Mouse (Mus musculus): Measurements from ENCODE around the gene Sema4d. TPM values are rescaled to one million over a fixed set of nuclear protein-coding genes. Genes with fewer than 3 reads are reported as not detected.

The Sema4d gene
- polyA plus RNA-seq, 1 experiment from 2014 or later: 7.1 TPM

- Histone ChIP-seq H3K9me3 (no peaks in the 10 kb centered on the region), H3K4me1 (peaks cover 12% of the 10 kb centered on the region), H3K4me2 (replicated peaks) (no peak overlapping the region; the same call in 1 of the 2 replicates), H3K36me3 (peaks cover 52% of the 10 kb centered on the region), H3K9ac (no peak overlapping the region), H3K4me3 (no peak overlapping the region), H3K27me3 (no peaks in the 10 kb centered on the region), H3K27ac (no peak overlapping the region)
- no peak for ATAC-seq (ENCODE audit: insufficient number of reproducible peaks, insufficient read depth, low FRiP score, low TSS enrichment)
- WGBS: 92% methylated on average over 6 of the region's 6 CpGs
Observed at GRCm38 (mm10) chr13:51653159-51653558, 140.4 kb downstream of the Sema4d start.

- under 1% methylated on average over 69 of the region's 69 CpGs for WGBS
- ATAC-seq (ENCODE audit: insufficient number of reproducible peaks, insufficient read depth, low FRiP score, low TSS enrichment): peak; percentile 85
- H3K4me1 ChIP-seq: peaks cover 28% of the 10 kb centered on the region
- H3K27me3 ChIP-seq: no peaks in the 10 kb centered on the region
- H3K4me2 ChIP-seq (replicated peaks): peak within 1 kb of the TSS; percentile 82
- H3K4me3 ChIP-seq: peak within 1 kb of the TSS; percentile 66
- H3K9me3 ChIP-seq: no peaks in the 10 kb centered on the region
- peak within 1 kb of the TSS; percentile 74 for H3K9ac ChIP-seq
- peaks cover 36% of the 10 kb centered on the region for H3K36me3 ChIP-seq
- peak within 1 kb of the TSS; percentile 83 for H3K27ac ChIP-seq
Observed at GRCm38 (mm10) chr13:51651408-51652064, 142.0 kb downstream of the Sema4d start, which contains the start of gene Secisbp2. Gene Secisbp2 (plus strand): TSS chr13:51651697.

GRCm38 (mm10) chr13:51649740-51650139 is 143.8 kb downstream of the Sema4d start:
- Histone ChIP-seq H3K9me3 (no peaks in the 10 kb centered on the region), H3K4me3 (no peak overlapping the region), H3K4me1 (peaks cover 29% of the 10 kb centered on the region), H3K27ac (no peak overlapping the region), H3K27me3 (no peaks in the 10 kb centered on the region), H3K36me3 (peaks cover 18% of the 10 kb centered on the region), H3K9ac (no peak overlapping the region), H3K4me2 (replicated peaks) (no peak overlapping the region)
- ATAC-seq (ENCODE audit: insufficient number of reproducible peaks, insufficient read depth, low FRiP score, low TSS enrichment): no peak
- WGBS: 32% methylated on average over 1 of the region's 1 CpGs

GRCm38 (mm10) chr13:51648237-51648636 is 145.3 kb downstream of the Sema4d start:
- Histone ChIP-seq H3K36me3 (peaks cover 5% of the 10 kb centered on the region; the same call in 1 of the 2 replicates), H3K4me3 (no peak overlapping the region), H3K9me3 (no peaks in the 10 kb centered on the region), H3K27me3 (no peaks in the 10 kb centered on the region), H3K27ac (no peak overlapping the region), H3K4me1 (peaks cover 29% of the 10 kb centered on the region), H3K4me2 (replicated peaks) (peak overlapping the region; percentile 72; the same call in 1 of the 2 replicates), H3K9ac (no peak overlapping the region)
- no peak for ATAC-seq (ENCODE audit: insufficient number of reproducible peaks, insufficient read depth, low FRiP score, low TSS enrichment)
- 85% methylated on average over 4 of the region's 4 CpGs for WGBS

GRCm38 (mm10) chr13:51647770-51648169 is 145.8 kb downstream of the Sema4d start:
- H3K36me3 ChIP-seq: peaks cover under 1% of the 10 kb centered on the region; the same call in 1 of the 2 replicates
- H3K27ac ChIP-seq: no peak overlapping the region
- no peak overlapping the region for H3K4me3 ChIP-seq
- H3K27me3 ChIP-seq: no peaks in the 10 kb centered on the region
- 92% methylated on average over 3 of the region's 3 CpGs for WGBS
- no peaks in the 10 kb centered on the region for H3K9me3 ChIP-seq
- no peak overlapping the region for H3K9ac ChIP-seq
- no peak for ATAC-seq (ENCODE audit: insufficient number of reproducible peaks, insufficient read depth, low FRiP score, low TSS enrichment)
- peak overlapping the region; percentile 72 for H3K4me2 ChIP-seq (replicated peaks)
- peaks cover 29% of the 10 kb centered on the region for H3K4me1 ChIP-seq

- Histone ChIP-seq H3K27me3 (no peaks in the 10 kb centered on the region), H3K9ac (peak overlapping the region; percentile 41), H3K4me3 (peak overlapping the region; percentile 89), H3K9me3 (no peaks in the 10 kb centered on the region), H3K4me1 (peaks cover 29% of the 10 kb centered on the region), H3K27ac (no peak overlapping the region), H3K36me3 (no peaks in the 10 kb centered on the region), H3K4me2 (replicated peaks) (peak overlapping the region; percentile 72)
- 25% methylated on average over 3 of the region's 3 CpGs for WGBS
- ATAC-seq (ENCODE audit: insufficient number of reproducible peaks, insufficient read depth, low FRiP score, low TSS enrichment): no peak
Observed at GRCm38 (mm10) chr13:51646362-51647027, 147.1 kb downstream of the Sema4d start.

- under 1% methylated on average over 7 of the region's 7 CpGs for WGBS
- H3K9ac ChIP-seq: peak overlapping the region; percentile 87
- H3K4me1 ChIP-seq: peaks cover 23% of the 10 kb centered on the region
- no peaks in the 10 kb centered on the region for H3K27me3 ChIP-seq
- ATAC-seq (ENCODE audit: insufficient number of reproducible peaks, insufficient read depth, low FRiP score, low TSS enrichment): no peak
- H3K27ac ChIP-seq: peak overlapping the region; percentile 75
- H3K9me3 ChIP-seq: no peaks in the 10 kb centered on the region
- no peaks in the 10 kb centered on the region for H3K36me3 ChIP-seq
- peak overlapping the region; percentile 72 for H3K4me2 ChIP-seq (replicated peaks)
- H3K4me3 ChIP-seq: peak overlapping the region; percentile 89
Observed at GRCm38 (mm10) chr13:51645872-51646271, 147.7 kb downstream of the Sema4d start.

GRCm38 (mm10) chr13:51644829-51645789 is 148.4 kb downstream of the Sema4d start, which contains the start of gene Cks2:
Gene Cks2 (plus strand): TSS chr13:51645232.
- H3K4me3 ChIP-seq: peak within 1 kb of the TSS; percentile 89
- H3K36me3 ChIP-seq: no peaks in the 10 kb centered on the region
- peaks cover 21% of the 10 kb centered on the region for H3K4me1 ChIP-seq
- peak within 1 kb of the TSS; percentile 72 for H3K4me2 ChIP-seq (replicated peaks)
- ATAC-seq (ENCODE audit: insufficient number of reproducible peaks, insufficient read depth, low FRiP score, low TSS enrichment): peak; percentile 95
- WGBS: under 1% methylated on average over 83 of the region's 83 CpGs
- H3K9me3 ChIP-seq: no peaks in the 10 kb centered on the region
- H3K27ac ChIP-seq: peak within 1 kb of the TSS; percentile 75
- H3K27me3 ChIP-seq: no peaks in the 10 kb centered on the region
- peak within 1 kb of the TSS; percentile 87 for H3K9ac ChIP-seq

GRCm38 (mm10) chr13:51643924-51644828 is 149.4 kb downstream of the Sema4d start:
- Histone ChIP-seq H3K4me1 (peaks cover 21% of the 10 kb centered on the region), H3K36me3 (no peaks in the 10 kb centered on the region), H3K9ac (0 out of 2 replicates have a peak overlapping the region, but pooled peaks have one; percentile 16), H3K9me3 (no peaks in the 10 kb centered on the region), H3K27ac (peak overlapping the region; percentile 56; the same call in 1 of the 2 replicates), H3K4me3 (peak overlapping the region; percentile 89), H3K27me3 (no peaks in the 10 kb centered on the region), H3K4me2 (replicated peaks) (peak overlapping the region; percentile 50)
- 46% methylated on average over 20 of the region's 20 CpGs for WGBS
- no peak for ATAC-seq (ENCODE audit: insufficient number of reproducible peaks, insufficient read depth, low FRiP score, low TSS enrichment)

GRCm38 (mm10) chr13:51642171-51642778 is 151.3 kb downstream of the Sema4d start:
- H3K9me3 ChIP-seq: no peaks in the 10 kb centered on the region
- H3K27ac ChIP-seq: no peak overlapping the region
- WGBS: 23% methylated on average over 11 of the region's 11 CpGs
- no peaks in the 10 kb centered on the region for H3K36me3 ChIP-seq
- peaks cover 8% of the 10 kb centered on the region for H3K4me1 ChIP-seq
- H3K4me2 ChIP-seq (replicated peaks): no peak overlapping the region
- no peak for ATAC-seq (ENCODE audit: insufficient number of reproducible peaks, insufficient read depth, low FRiP score, low TSS enrichment)
- no peak overlapping the region for H3K9ac ChIP-seq
- H3K4me3 ChIP-seq: no peak overlapping the region
- H3K27me3 ChIP-seq: no peaks in the 10 kb centered on the region

All from embryonic facial prominence, embryonic 12.5 days (tissue).